Mouse (Mus musculus) thymus, adult 2 months (tissue): ENCODE data around the gene Hipk1.
"Not testable (repeated sequence)": the region's sequence is repeated elsewhere in the genome, so short reads cannot be mapped to it uniquely, and the experiment has no call there.

Experiments used
- CTCF ChIP-seq: fragments of 200-500 bp; IDR thresholded peaks from 2 replicates; pipeline ENCODE4 v1.5.1; 2012; ENCODE audit warnings: mild to moderate bottlenecking, control low read depth, low read length, moderate library complexity, borderline replicate concordance; ENCODE audit not compliant: control insufficient read depth, poor library complexity, insufficient read depth; ENCODE audit errors: extremely low read depth
- POLR2A ChIP-seq: fragments of 200-500 bp; IDR thresholded peaks from 2 replicates; pipeline ENCODE4 v1.6.1; 2012; ENCODE audit warnings: mild to moderate bottlenecking, low read length, control low read depth, moderate library complexity; ENCODE audit not compliant: control insufficient read depth, poor library complexity, insufficient read depth; ENCODE audit errors: extremely low read depth

GRCm38 (mm10) chr3:103840195-103840594, 48.8 kb upstream of the Hipk1 start:
- not testable (repeated sequence) for TF ChIP-seq POLR2A, CTCF
